Mouse (Mus musculus): ENCODE results near the gene Tubb1. TPM values are rescaled to one million over a fixed set of nuclear protein-coding genes. Genes with fewer than 3 reads are reported as not detected.

The Tubb1 gene
- polyA plus RNA-seq, 1 experiment from 2014 or later = 5.2 TPM

DNA sequence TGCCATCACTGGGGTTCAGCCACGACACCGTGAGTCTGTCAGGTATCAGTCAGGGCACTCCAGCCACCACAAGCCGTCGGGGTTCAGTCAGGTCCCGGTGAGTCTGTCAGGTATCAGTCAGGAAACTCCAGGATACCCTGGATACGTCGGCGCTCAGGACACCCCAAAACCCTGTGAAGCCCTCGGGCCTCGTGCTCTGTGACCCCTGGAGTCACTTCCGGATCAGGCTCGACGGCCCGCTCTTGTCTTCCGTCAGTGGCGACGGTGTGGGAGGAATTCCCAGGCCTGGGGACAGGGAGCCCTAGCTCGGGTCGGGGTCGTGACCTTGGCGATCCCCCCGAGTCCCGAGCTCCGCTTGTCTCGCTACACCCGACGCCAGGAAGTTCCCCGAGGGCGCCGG is 21.9 kb downstream of the Tubb1 start:
- 6% methylated on average over 30 of the region's 30 CpGs for WGBS
- ATAC-seq (ENCODE audit: extremely low read depth, insufficient number of reproducible peaks, low FRiP score, low TSS enrichment) = peak; percentile 15

GRCm38 (mm10) chr2:174472818-174473549 is 22.5 kb downstream of the Tubb1 start, which contains the start of gene Prelid3b:
Gene Prelid3b, minus strand, starts transcription at chr2:174473081.
- peak; percentile 99 for ATAC-seq (ENCODE audit: extremely low read depth, insufficient number of reproducible peaks, low FRiP score, low TSS enrichment)
- H3K36me3 ChIP-seq = peaks cover 38% of the 10 kb centered on the region
- peak within 1 kb of the TSS; percentile 85 for H3K4me2 ChIP-seq
- H3K27ac ChIP-seq (replicated peaks) = peak within 1 kb of the TSS; percentile 78
- H3K27me3 ChIP-seq (replicated peaks) = no peaks in the 10 kb centered on the region
- WGBS = under 1% methylated on average over 53 of the region's 53 CpGs
- H3K4me1 ChIP-seq = peaks cover 32% of the 10 kb centered on the region
- peak within 1 kb of the TSS; percentile 89 for H3K9ac ChIP-seq
- H3K4me3 ChIP-seq = peak within 1 kb of the TSS; percentile 81
- peaks cover 3% of the 10 kb centered on the region; the same call in 1 of the 2 replicates for H3K9me3 ChIP-seq

More for the DNA sequence above, 21.9 kb downstream of the Tubb1 start:
- Histone ChIP-seq H3K27ac (replicated peaks) (peak overlapping the region; percentile 78), H3K27me3 (replicated peaks) (no peaks in the 10 kb centered on the region), H3K4me2 (peak overlapping the region; percentile 85), H3K4me1 (peaks cover 32% of the 10 kb centered on the region), H3K36me3 (peaks cover 43% of the 10 kb centered on the region), H3K9ac (peak overlapping the region; percentile 89), H3K9me3 (peaks cover 3% of the 10 kb centered on the region; the same call in 1 of the 2 replicates), H3K4me3 (peak overlapping the region; percentile 81)

- peak overlapping the region; percentile 71 for H3K27ac ChIP-seq (replicated peaks)
- H3K4me3 ChIP-seq = peak overlapping the region; percentile 81
- peak overlapping the region; percentile 85 for H3K4me2 ChIP-seq
- no peak for ATAC-seq (ENCODE audit: extremely low read depth, insufficient number of reproducible peaks, low FRiP score, low TSS enrichment)
- peak overlapping the region; percentile 80 for H3K9ac ChIP-seq
- H3K4me1 ChIP-seq = peaks cover 32% of the 10 kb centered on the region
- WGBS = 76% methylated on average over 5 of the region's 5 CpGs
- H3K9me3 ChIP-seq = peaks cover 3% of the 10 kb centered on the region; the same call in 1 of the 2 replicates
- H3K36me3 ChIP-seq = peaks cover 32% of the 10 kb centered on the region
- H3K27me3 ChIP-seq (replicated peaks) = no peaks in the 10 kb centered on the region
Observed at GRCm38 (mm10) chr2:174473550-174473927, 23.0 kb downstream of the Tubb1 start.

DNA sequence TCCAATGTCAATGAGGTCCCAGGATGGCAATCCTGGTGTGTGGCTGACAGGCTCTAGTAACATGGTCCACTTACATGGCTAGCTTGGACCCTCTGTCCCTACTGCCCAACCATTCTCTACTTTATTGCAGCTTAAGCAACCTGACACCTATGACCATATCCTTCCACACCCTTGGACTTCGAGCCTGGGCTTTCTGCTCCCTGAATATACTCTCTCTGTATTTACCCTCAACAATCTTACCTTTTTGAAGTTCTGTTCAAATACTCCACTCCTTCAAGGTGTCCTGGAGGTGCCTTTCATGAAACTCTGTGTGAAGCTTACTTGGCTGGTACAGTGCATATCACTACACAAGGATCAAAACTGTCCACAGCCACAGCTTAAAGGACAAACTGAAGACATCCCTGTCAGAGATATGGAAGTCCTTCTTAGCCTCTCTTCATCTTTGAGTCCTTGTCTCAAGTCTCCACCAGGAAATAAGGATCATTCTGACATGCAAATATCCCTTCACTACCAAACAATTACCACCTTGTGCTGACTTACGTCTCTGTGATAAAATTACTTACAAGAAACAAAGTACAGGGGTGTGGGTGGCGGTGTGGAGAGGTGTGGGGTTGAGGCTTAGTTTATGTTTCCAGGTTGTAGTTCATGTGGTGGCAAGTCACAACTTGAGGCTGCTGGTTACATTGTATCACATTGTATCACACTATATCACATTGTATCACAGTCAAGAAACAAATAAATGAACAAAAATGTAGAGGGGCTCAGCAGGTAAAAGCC is 27.2 kb downstream of the Tubb1 start:
- no peak overlapping the region for H3K27ac ChIP-seq (replicated peaks)
- no peak overlapping the region for H3K9ac ChIP-seq
- H3K4me3 ChIP-seq = no peak overlapping the region
- H3K36me3 ChIP-seq = no peaks in the 10 kb centered on the region
- H3K9me3 ChIP-seq = no peaks in the 10 kb centered on the region
- H3K4me1 ChIP-seq = peaks cover 4% of the 10 kb centered on the region
- no peak overlapping the region for H3K4me2 ChIP-seq
- WGBS = 58% methylated on average over 3 of the region's 3 CpGs
- no peaks in the 10 kb centered on the region for H3K27me3 ChIP-seq (replicated peaks)
- ATAC-seq (ENCODE audit: extremely low read depth, insufficient number of reproducible peaks, low FRiP score, low TSS enrichment) = no peak

GRCm38 (mm10) chr2:174478746-174479145 is 28.3 kb downstream of the Tubb1 start:
- Histone ChIP-seq H3K4me3 (no peak overlapping the region), H3K27ac (replicated peaks) (no peak overlapping the region), H3K4me1 (no peaks in the 10 kb centered on the region), H3K9ac (no peak overlapping the region), H3K27me3 (replicated peaks) (no peaks in the 10 kb centered on the region), H3K36me3 (no peaks in the 10 kb centered on the region), H3K9me3 (no peaks in the 10 kb centered on the region), H3K4me2 (no peak overlapping the region)
- 68% methylated on average over 5 of the region's 5 CpGs for WGBS
- no peak for ATAC-seq (ENCODE audit: extremely low read depth, insufficient number of reproducible peaks, low FRiP score, low TSS enrichment)

DNA sequence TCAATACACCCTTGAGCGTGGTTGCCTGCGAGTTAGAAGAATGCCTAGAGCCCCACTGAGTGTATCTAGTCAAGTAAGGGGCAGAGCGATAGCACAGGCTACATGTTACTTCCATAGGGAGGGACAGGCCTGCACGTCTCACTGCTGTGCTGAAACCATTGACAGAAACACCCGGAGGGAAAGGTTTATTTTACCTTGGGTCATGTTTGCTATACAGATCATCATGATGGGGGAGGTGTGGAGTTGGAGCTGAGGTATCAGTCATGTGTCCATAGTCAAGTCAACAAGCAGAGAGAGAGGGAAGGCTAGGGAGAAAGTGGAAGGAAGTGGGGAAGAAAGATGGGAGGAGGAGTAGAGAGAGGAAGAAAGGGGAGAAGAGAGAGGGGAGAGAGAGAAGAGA is 36.5 kb downstream of the Tubb1 start:
- no peaks in the 10 kb centered on the region for H3K27me3 ChIP-seq (replicated peaks)
- no peaks in the 10 kb centered on the region for H3K9me3 ChIP-seq
- H3K9ac ChIP-seq = no peak overlapping the region
- no peaks in the 10 kb centered on the region for H3K4me1 ChIP-seq
- no peak overlapping the region for H3K27ac ChIP-seq (replicated peaks)
- WGBS = 77% methylated on average over 5 of the region's 5 CpGs
- H3K36me3 ChIP-seq = no peaks in the 10 kb centered on the region
- no peak for ATAC-seq (ENCODE audit: extremely low read depth, insufficient number of reproducible peaks, low FRiP score, low TSS enrichment)
- H3K4me2 ChIP-seq = no peak overlapping the region
- no peak overlapping the region for H3K4me3 ChIP-seq

DNA sequence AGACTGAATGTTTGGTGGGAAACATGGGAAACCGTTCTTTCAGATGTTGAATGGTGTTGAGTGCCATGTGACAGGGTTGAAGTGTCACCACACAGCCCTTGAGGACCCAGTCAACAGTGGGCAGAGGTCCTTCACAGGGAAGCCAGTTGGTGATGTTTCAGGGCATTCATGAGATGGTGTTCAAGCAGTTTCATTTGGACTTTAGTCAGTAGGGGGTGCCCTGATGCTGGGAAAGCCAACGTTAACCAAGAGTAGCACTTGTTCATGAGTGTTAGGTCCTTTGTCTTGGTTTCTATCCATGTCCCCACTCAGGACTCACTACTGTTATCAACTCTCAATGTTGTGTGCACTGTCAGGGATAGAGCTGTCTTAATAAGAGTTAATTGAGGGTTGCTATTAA is 42.4 kb downstream of the Tubb1 start:
- H3K9me3 ChIP-seq = no peaks in the 10 kb centered on the region; the same call in 1 of the 2 replicates
- no peak overlapping the region for H3K4me3 ChIP-seq
- no peaks in the 10 kb centered on the region for H3K27me3 ChIP-seq (replicated peaks)
- H3K4me1 ChIP-seq = no peaks in the 10 kb centered on the region
- no peak for ATAC-seq (ENCODE audit: extremely low read depth, insufficient number of reproducible peaks, low FRiP score, low TSS enrichment)
- no peak overlapping the region for H3K4me2 ChIP-seq
- H3K9ac ChIP-seq = no peak overlapping the region
- H3K36me3 ChIP-seq = no peaks in the 10 kb centered on the region
- 50% methylated on average over 2 of the region's 2 CpGs for WGBS
- H3K27ac ChIP-seq (replicated peaks) = no peak overlapping the region

GRCm38 (mm10) chr2:174500814-174501503 is 50.5 kb downstream of the Tubb1 start:
- H3K27me3 ChIP-seq (replicated peaks) = no peaks in the 10 kb centered on the region
- no peak for ATAC-seq (ENCODE audit: extremely low read depth, insufficient number of reproducible peaks, low FRiP score, low TSS enrichment)
- H3K36me3 ChIP-seq = no peaks in the 10 kb centered on the region
- H3K9ac ChIP-seq = no peak overlapping the region
- H3K4me3 ChIP-seq = no peak overlapping the region
- no peak overlapping the region for H3K4me2 ChIP-seq
- 86% methylated on average over 14 of the region's 14 CpGs for WGBS
- no peaks in the 10 kb centered on the region for H3K9me3 ChIP-seq
- no peak overlapping the region for H3K27ac ChIP-seq (replicated peaks)
- H3K4me1 ChIP-seq = peaks cover 12% of the 10 kb centered on the region

DNA sequence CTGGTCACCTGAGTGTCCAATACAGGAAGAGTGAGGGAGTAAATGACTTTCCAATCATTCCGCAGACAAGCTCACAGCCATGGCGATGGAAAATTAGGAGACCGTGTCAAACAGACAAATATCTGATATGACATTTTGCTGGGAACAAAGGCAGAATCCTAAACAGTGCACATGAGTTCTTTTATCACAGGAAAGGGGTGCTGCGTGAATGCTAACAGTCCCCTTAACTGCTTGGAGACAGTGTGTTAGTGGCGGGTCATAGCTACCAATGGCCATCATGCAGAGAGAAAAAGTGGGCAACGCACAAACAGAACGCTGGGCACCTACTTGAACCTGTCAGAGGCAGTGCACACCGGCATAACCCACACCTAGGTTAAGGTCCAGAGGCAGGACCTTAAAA is 51.0 kb downstream of the Tubb1 start:
- no peak overlapping the region for H3K4me3 ChIP-seq
- no peaks in the 10 kb centered on the region for H3K36me3 ChIP-seq
- WGBS = 81% methylated on average over 8 of the region's 8 CpGs
- H3K4me1 ChIP-seq = peaks cover 12% of the 10 kb centered on the region
- H3K27ac ChIP-seq (replicated peaks) = no peak overlapping the region
- H3K9ac ChIP-seq = no peak overlapping the region
- H3K27me3 ChIP-seq (replicated peaks) = no peaks in the 10 kb centered on the region
- no peak for ATAC-seq (ENCODE audit: extremely low read depth, insufficient number of reproducible peaks, low FRiP score, low TSS enrichment)
- H3K4me2 ChIP-seq = no peak overlapping the region
- H3K9me3 ChIP-seq = no peaks in the 10 kb centered on the region

DNA sequence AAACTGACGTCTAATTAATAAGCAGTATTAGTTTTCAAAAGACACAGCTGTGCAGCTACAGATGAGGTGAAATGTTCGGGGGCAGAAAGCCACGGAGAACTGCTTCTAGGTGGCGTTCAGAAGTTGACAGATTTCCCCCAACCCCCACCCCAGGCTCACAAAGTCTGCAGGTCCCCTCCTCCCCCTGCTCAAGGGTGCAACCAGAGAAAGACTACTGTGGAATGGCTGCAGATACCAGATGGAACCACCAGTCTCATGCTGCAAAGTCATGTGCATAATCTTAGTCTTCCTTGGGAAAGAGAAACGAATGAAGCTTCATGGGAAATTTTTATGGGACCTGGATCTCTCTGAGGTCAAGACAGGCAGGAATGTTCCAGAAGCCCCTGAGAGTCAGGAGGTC is 51.8 kb downstream of the Tubb1 start:
- Histone ChIP-seq H3K9me3 (no peaks in the 10 kb centered on the region), H3K36me3 (no peaks in the 10 kb centered on the region), H3K4me1 (peaks cover 12% of the 10 kb centered on the region), H3K4me2 (peak overlapping the region; percentile 52), H3K27me3 (replicated peaks) (no peaks in the 10 kb centered on the region), H3K9ac (no peak overlapping the region), H3K4me3 (no peak overlapping the region), H3K27ac (replicated peaks) (no peak overlapping the region)
- WGBS = 43% methylated on average over 5 of the region's 5 CpGs
- ATAC-seq (ENCODE audit: extremely low read depth, insufficient number of reproducible peaks, low FRiP score, low TSS enrichment) = no peak

- WGBS = 55% methylated on average over 25 of the region's 25 CpGs
- Histone ChIP-seq H3K9ac (no peak overlapping the region), H3K9me3 (no peaks in the 10 kb centered on the region), H3K27ac (replicated peaks) (no peak overlapping the region), H3K4me1 (peaks cover 12% of the 10 kb centered on the region), H3K36me3 (no peaks in the 10 kb centered on the region), H3K4me3 (peak overlapping the region; percentile 13; the same call in 1 of the 2 replicates), H3K27me3 (replicated peaks) (no peaks in the 10 kb centered on the region), H3K4me2 (peak overlapping the region; percentile 52)
- no peak; the same call in 1 of the 2 replicates for ATAC-seq (ENCODE audit: extremely low read depth, insufficient number of reproducible peaks, low FRiP score, low TSS enrichment)
Observed at GRCm38 (mm10) chr2:174502831-174503460, 52.5 kb downstream of the Tubb1 start.

Data from heart, embryonic 13.5 days (tissue).